Mouse (Mus musculus): ENCODE results near the gene Sept5. TPM values are rescaled to one million over a fixed set of nuclear protein-coding genes. Genes with fewer than 3 reads are reported as not detected.
A peak's percentile ranks its signal among the peaks of the same experiment; 100 is the strongest.

Gene Sept5
- total RNA-seq, 2 experiments from 2014 or later, result 555 to 571 TPM

- intact Hi-C loops (cut with DNase I), result loop anchor here (5.0 kb wide), 1 partner anchor 271 kb away; the partner anchor contains the start of genes Arvcf and Tango2
- DNase-seq, result no peak
Measured at GRCm38 (mm10) chr16:18618297-18618696, 11.5 kb downstream of the Sept5 start.

GRCm38 (mm10) chr16:18617370-18618065 is 12.2 kb downstream of the Sept5 start:
- DNase-seq, result peak; percentile 89
- intact Hi-C loops (cut with DNase I), result loop anchor here (1.0 to 5.0 kb wide), 2 partner anchors 175 to 270 kb away; partner anchors contain the start of genes Arvcf and Tango2

- DNase-seq, result no peak
- intact Hi-C loops (cut with DNase I), result no loop called here
Measured at GRCm38 (mm10) chr16:18613301-18613700, 16.5 kb downstream of the Sept5 start.

GRCm38 (mm10) chr16:18611752-18612151 is 18.0 kb downstream of the Sept5 start:
- DNase-seq, result no peak
- intact Hi-C loops (cut with DNase I), result no loop called here

- DNase-seq, result no peak
- intact Hi-C loops (cut with DNase I), result no loop called here
Measured at GRCm38 (mm10) chr16:18609099-18609498, 20.7 kb downstream of the Sept5 start.

- intact Hi-C loops (cut with DNase I), result no loop called here
- peak; percentile 62 for DNase-seq
Measured at GRCm38 (mm10) chr16:18608226-18608625, 21.5 kb downstream of the Sept5 start.

- DNase-seq, result no peak
- intact Hi-C loops (cut with DNase I), result no loop called here
Measured at GRCm38 (mm10) chr16:18605705-18606104, 24.0 kb downstream of the Sept5 start.

- intact Hi-C loops (cut with DNase I), result no loop called here
Measured at GRCm38 (mm10) chr16:18604267-18604701, 25.5 kb downstream of the Sept5 start.

GRCm38 (mm10) chr16:18601447-18601846 is 28.3 kb downstream of the Sept5 start:
- intact Hi-C loops (cut with DNase I), result no loop called here

More at GRCm38 (mm10) chr16:18604267-18604701, 25.5 kb downstream of the Sept5 start:
- no peak for DNase-seq

GRCm38 (mm10) chr16:18598006-18598405 is 31.7 kb downstream of the Sept5 start:
- intact Hi-C loops (cut with DNase I), result no loop called here
- no peak for DNase-seq

More at GRCm38 (mm10) chr16:18601447-18601846, 28.3 kb downstream of the Sept5 start:
- DNase-seq, result peak; percentile 62

GRCm38 (mm10) chr16:18596255-18596654 is 33.5 kb downstream of the Sept5 start:
- DNase-seq, result no peak
- intact Hi-C loops (cut with DNase I), result no loop called here

- intact Hi-C loops (cut with DNase I), result no loop called here
- no peak for DNase-seq
Measured at GRCm38 (mm10) chr16:18593930-18594329, 35.8 kb downstream of the Sept5 start.

- intact Hi-C loops (cut with DNase I), result no loop called here
- no peak for DNase-seq
Measured at GRCm38 (mm10) chr16:18591047-18592018, 38.4 kb downstream of the Sept5 start.

- intact Hi-C loops (cut with DNase I), result loop anchor here (10.0 kb wide), 1 partner anchor 145 kb away; no protein-coding TSS in a partner anchor
- DNase-seq, result no peak
Measured at GRCm38 (mm10) chr16:18589804-18590790, 39.7 kb downstream of the Sept5 start, which contains the start of gene Tbx1. Gene Tbx1 (minus strand): TSS chr16:18590671.

GRCm38 (mm10) chr16:18589080-18589621 is 40.6 kb downstream of the Sept5 start:
- DNase-seq, result no peak
- intact Hi-C loops (cut with DNase I), result loop anchor here (10.0 kb wide), 1 partner anchor 144 kb away; no protein-coding TSS in a partner anchor

- intact Hi-C loops (cut with DNase I), result loop anchor here (10.0 kb wide), 1 partner anchor 144 kb away; no protein-coding TSS in a partner anchor
Measured at GRCm38 (mm10) chr16:18588738-18589055, 41.1 kb downstream of the Sept5 start.

GRCm38 (mm10) chr16:18587847-18588737 is 41.7 kb downstream of the Sept5 start:
- no peak for DNase-seq
- intact Hi-C loops (cut with DNase I), result loop anchor here (10.0 kb wide), 1 partner anchor 143 kb away; no protein-coding TSS in a partner anchor

More at GRCm38 (mm10) chr16:18588738-18589055, 41.1 kb downstream of the Sept5 start:
- DNase-seq, result no peak

GRCm38 (mm10) chr16:18586906-18587546 is 42.7 kb downstream of the Sept5 start:
- intact Hi-C loops (cut with DNase I), result loop anchor here (10.0 kb wide), 1 partner anchor 142 kb away; no protein-coding TSS in a partner anchor
- no peak for DNase-seq
